Mouse (Mus musculus) MEL (cell line): ENCODE measurements at regions not wholly inside any gene's neighbourhood (a gene's known extent, or its start where the extent isn't known, plus 50 kb on each side); places are given as distances from the start of the nearest gene placed in this dataset.

Experiments used
- DNase-seq: peaks from one replicate; pipeline ENCODE4 v3.0.0; 2011; ENCODE audit warnings: low read depth, low spot score
- H3K27ac ChIP-seq: 2 replicates; pipeline ENCODE4 v1.5.1; 2012; ENCODE audit warnings: low read depth, mild to moderate bottlenecking, control low read depth, low read length, moderate library complexity; ENCODE audit not compliant: control insufficient read depth
- H3K27me3 ChIP-seq, 2 experiments: fragments of 150-350 bp in 1 of 2; sonication (generic) in 1 of 2; 2 replicates each; pipeline ENCODE4 v1.6.1; 2012; ENCODE audit warnings: low read length in 2 of 2, mild to moderate bottlenecking in 2 of 2, improper control_type of control experiment in 1 of 2, moderate library complexity in 1 of 2; ENCODE audit not compliant: insufficient read depth in 2 of 2, control insufficient read depth in 1 of 2
- H3K36me3 ChIP-seq, 2 experiments: 2 replicates each; pipeline ENCODE4 v1.6.1; 2012 to 2014; ENCODE audit warnings: low read length in 2 of 2, improper control_type of control experiment in 1 of 2, inconsistent platforms in 1 of 2, mild to moderate bottlenecking in 1 of 2; ENCODE audit not compliant: insufficient read depth in 2 of 2, control insufficient read depth in 1 of 2
- H3K4me1 ChIP-seq, 2 experiments: fragments of 150-350 bp in 1 of 2; sonication (generic) in 1 of 2; 2 replicates each; pipeline ENCODE4 v1.6.1; 2012; ENCODE audit warnings: low read length in 2 of 2, improper control_type of control experiment in 1 of 2, mild to moderate bottlenecking in 1 of 2; ENCODE audit not compliant: insufficient read depth in 2 of 2, control insufficient read depth in 1 of 2
- H3K4me3 ChIP-seq, 2 experiments: fragments of 150-350 bp in 1 of 2; sonication (generic) in 1 of 2; 2 replicates each; pipeline ENCODE4 v1.5.1; 2012; ENCODE audit warnings: low read depth in 2 of 2, low read length in 2 of 2, mild to moderate bottlenecking in 2 of 2, moderate library complexity in 2 of 2, control low read depth in 1 of 2, improper control_type of control experiment in 1 of 2; ENCODE audit not compliant: control insufficient read depth in 1 of 2, insufficient read depth in 1 of 2
- H3K79me2 ChIP-seq: 2 replicates; pipeline ENCODE4 v1.6.1; 2012; ENCODE audit warnings: mild to moderate bottlenecking, low read length, moderate library complexity; ENCODE audit not compliant: control insufficient read depth, poor library complexity, insufficient read depth
- H3K9ac ChIP-seq: 2 replicates; pipeline ENCODE4 v1.6.1; 2012; ENCODE audit warnings: low read depth, mild to moderate bottlenecking, control low read depth, low read length, moderate library complexity; ENCODE audit not compliant: control insufficient read depth, poor library complexity, severe bottlenecking
- H3K9me3 ChIP-seq: fragments of 150-350 bp; sonication (generic); replicated peaks from 2 replicates; pipeline ENCODE4 v1.6.1; 2012; ENCODE audit warnings: mild to moderate bottlenecking, low read length, improper control_type of control experiment, moderate library complexity; ENCODE audit not compliant: insufficient read depth
- CHD1 ChIP-seq: IDR thresholded peaks from 2 replicates; pipeline ENCODE4 v1.6.1; 2012; ENCODE audit warnings: low read depth, mild to moderate bottlenecking, inconsistent platforms, low read length, improper control_type of control experiment
- CTCF ChIP-seq, 3 experiments: IDR thresholded peaks in 2 of 3; conservative IDR thresholded peaks in 1 of 3; 2 replicates each; pipeline ENCODE4 v1.5.1; 2011 to 2012; ENCODE audit warnings: low read length in 3 of 3, low read depth in 2 of 3, mild to moderate bottlenecking in 2 of 3, improper control_type of control experiment in 1 of 3, inconsistent platforms in 1 of 3, mixed read lengths in 1 of 3, moderate library complexity in 1 of 3; ENCODE audit not compliant: control insufficient read depth in 1 of 3, insufficient read depth in 1 of 3, poor library complexity in 1 of 3, severe bottlenecking in 1 of 3
- E2F4 ChIP-seq: IDR thresholded peaks from 2 replicates; pipeline ENCODE4 v1.6.1; 2011; ENCODE audit warnings: low read depth, low read length, improper control_type of control experiment, borderline replicate concordance
- EP300 ChIP-seq, 2 experiments: IDR thresholded peaks; 2 replicates each; pipeline ENCODE4 v1.6.1; 2011; ENCODE audit warnings: improper control_type of control experiment in 2 of 2, low read length in 2 of 2, low read depth in 1 of 2, mild to moderate bottlenecking in 1 of 2
- ETS1 ChIP-seq: IDR thresholded peaks from 2 replicates; pipeline ENCODE4 v1.6.1; 2012; ENCODE audit warnings: low read depth, mild to moderate bottlenecking, inconsistent platforms, low read length, improper control_type of control experiment, moderate library complexity
- GATA1 ChIP-seq: IDR thresholded peaks from 2 replicates; pipeline ENCODE4 v1.6.1; 2011; ENCODE audit warnings: low read depth, low read length, improper control_type of control experiment
- HCFC1 ChIP-seq: IDR thresholded peaks from 2 replicates; pipeline ENCODE4 v1.6.1; 2012; ENCODE audit warnings: low read depth, mild to moderate bottlenecking, inconsistent platforms, low read length, improper control_type of control experiment, moderate library complexity
- JUND ChIP-seq: IDR thresholded peaks from 2 replicates; pipeline ENCODE4 v1.6.1; 2011; ENCODE audit warnings: low read depth, mild to moderate bottlenecking, improper control_type of control experiment, low read length
- MAFK ChIP-seq: IDR thresholded peaks from 2 replicates; pipeline ENCODE4 v1.6.1; 2011; ENCODE audit warnings: low read depth, mild to moderate bottlenecking, low read length, improper control_type of control experiment, borderline replicate concordance
- MAX ChIP-seq: IDR thresholded peaks from 2 replicates; pipeline ENCODE4 v1.6.1; 2011; ENCODE audit warnings: low read length, improper control_type of control experiment
- MAZ ChIP-seq: IDR thresholded peaks from 2 replicates; pipeline ENCODE4 v1.6.1; 2012; ENCODE audit warnings: low read depth, mild to moderate bottlenecking, inconsistent platforms, low read length, improper control_type of control experiment
- MEF2A ChIP-seq: IDR thresholded peaks from 2 replicates; pipeline ENCODE4 v1.6.1; 2014; ENCODE audit warnings: low read depth, mild to moderate bottlenecking, inconsistent platforms, low read length, improper control_type of control experiment; ENCODE audit not compliant: poor library complexity, insufficient replicate concordance, severe bottlenecking; ENCODE audit errors: extremely low read depth
- MXI1 ChIP-seq: IDR thresholded peaks from 2 replicates; pipeline ENCODE4 v1.6.1; 2011; ENCODE audit warnings: mild to moderate bottlenecking, low read depth, low read length, improper control_type of control experiment
- MYC ChIP-seq: IDR thresholded peaks from 2 replicates; pipeline ENCODE4 v1.6.1; 2011; ENCODE audit warnings: low read depth, mild to moderate bottlenecking, low read length, improper control_type of control experiment, moderate library complexity
- NELFE ChIP-seq: IDR thresholded peaks from 2 replicates; pipeline ENCODE4 v1.6.1; 2011; ENCODE audit warnings: low read depth, low read length, improper control_type of control experiment
- NRF1 ChIP-seq: IDR thresholded peaks from 2 replicates; pipeline ENCODE4 v1.6.1; 2014; ENCODE audit warnings: low read depth, mild to moderate bottlenecking, inconsistent platforms, low read length, improper control_type of control experiment, moderate library complexity; ENCODE audit not compliant: poor library complexity, insufficient read depth, severe bottlenecking
- POLR2A ChIP-seq, 2 experiments: IDR thresholded peaks; 2 replicates each; pipeline ENCODE4 v1.6.1; 2011 to 2012; ENCODE audit warnings: low read length in 2 of 2, mild to moderate bottlenecking in 2 of 2, control low read depth in 1 of 2, improper control_type of control experiment in 1 of 2, low read depth in 1 of 2, moderate library complexity in 1 of 2; ENCODE audit not compliant: control insufficient read depth in 1 of 2, insufficient read depth in 1 of 2, poor library complexity in 1 of 2
- POLR2AphosphoS2 ChIP-seq: IDR thresholded peaks from 2 replicates; pipeline ENCODE4 v1.6.1; 2011; ENCODE audit warnings: low read length, improper control_type of control experiment
- POLR2AphosphoS5 ChIP-seq: IDR thresholded peaks from 2 replicates; pipeline ENCODE4 v1.6.1; 2012; ENCODE audit warnings: low read depth, borderline replicate concordance, mild to moderate bottlenecking, inconsistent platforms, low read length, moderate library complexity, mixed read lengths
- RCOR1 ChIP-seq: IDR thresholded peaks from 2 replicates; pipeline ENCODE4 v1.6.1; 2012; ENCODE audit warnings: low read depth, mild to moderate bottlenecking, inconsistent platforms, low read length, improper control_type of control experiment
- SIN3A ChIP-seq: IDR thresholded peaks from 2 replicates; pipeline ENCODE4 v1.6.1; 2012; ENCODE audit warnings: low read length, improper control_type of control experiment, inconsistent platforms
- TAL1 ChIP-seq: IDR thresholded peaks from 2 replicates; pipeline ENCODE4 v1.6.1; 2012; ENCODE audit warnings: mild to moderate bottlenecking, inconsistent platforms, low read length, moderate library complexity, mixed read lengths
- TCF12 ChIP-seq: IDR thresholded peaks from 2 replicates; pipeline ENCODE4 v1.6.1; 2014; ENCODE audit warnings: low read depth, mild to moderate bottlenecking, inconsistent platforms, low read length, improper control_type of control experiment, moderate library complexity
- UBTF ChIP-seq: IDR thresholded peaks from 2 replicates; pipeline ENCODE4 v1.6.1; 2012; ENCODE audit warnings: low read depth, mild to moderate bottlenecking, inconsistent platforms, low read length, improper control_type of control experiment, moderate library complexity, borderline replicate concordance; ENCODE audit not compliant: insufficient read depth
- USF2 ChIP-seq, 2 experiments: IDR thresholded peaks; 2 replicates each; pipeline ENCODE4 v1.6.1; 2011 to 2012; ENCODE audit warnings: improper control_type of control experiment in 2 of 2, low read length in 2 of 2, borderline replicate concordance in 1 of 2, inconsistent platforms in 1 of 2, low read depth in 1 of 2, mild to moderate bottlenecking in 1 of 2; ENCODE audit not compliant: insufficient read depth in 1 of 2
- ZC3H11A ChIP-seq: IDR thresholded peaks from 2 replicates; pipeline ENCODE4 v1.6.1; 2012; ENCODE audit warnings: low read depth, mild to moderate bottlenecking, inconsistent platforms, low read length, improper control_type of control experiment
- ZKSCAN1 ChIP-seq: IDR thresholded peaks from 2 replicates; pipeline ENCODE4 v1.6.1; 2012; ENCODE audit warnings: low read depth, mild to moderate bottlenecking, inconsistent platforms, low read length, improper control_type of control experiment, moderate library complexity
- ZMIZ1 ChIP-seq: IDR thresholded peaks from 2 replicates; pipeline ENCODE4 v1.6.1; 2012; ENCODE audit warnings: low read depth, mild to moderate bottlenecking, inconsistent platforms, low read length, improper control_type of control experiment, moderate library complexity
- ZNF384 ChIP-seq: IDR thresholded peaks from 2 replicates; pipeline ENCODE4 v1.6.1; 2012; ENCODE audit warnings: low read depth, mild to moderate bottlenecking, inconsistent platforms, low read length, improper control_type of control experiment

GRCm38 (mm10) chr3:98991276-98991675 is 98.2 kb upstream of the Hao2 start:
- no peak for DNase-seq
- no peak for TF ChIP-seq ZNF384
- no peak for TF ChIP-seq NELFE
- TF ChIP-seq SIN3A, result no peak
- no peak for TF ChIP-seq CTCF (IDR thresholded peaks at IDR 0.05 in 2 of 3, conservative IDR thresholded peaks at IDR 0.05 in 1 of 3; ENCODE audit: control insufficient read depth in 1 of 3, insufficient read depth in 1 of 3, low read depth in 2 of 3, low read length in 3 of 3, poor library complexity in 1 of 3, severe bottlenecking in 1 of 3)
- TF ChIP-seq ZMIZ1, result no peak
- no peak for TF ChIP-seq E2F4
- no peak for TF ChIP-seq TCF12
- no peak for TF ChIP-seq MXI1
- no peak for TF ChIP-seq JUND
- no peak for TF ChIP-seq MYC
- TF ChIP-seq CHD1, result no peak
- no peak for TF ChIP-seq MEF2A
- no peak for TF ChIP-seq NRF1
- no peak for TF ChIP-seq UBTF
- no peak for TF ChIP-seq RCOR1
- TF ChIP-seq ZC3H11A, result no peak
- H3K27me3 ChIP-seq, result no peaks in the 10 kb centered on the region; a peak in 1 of 4 replicates
- H3K79me2 ChIP-seq, result no peaks in the 10 kb centered on the region
- no peak overlapping the region for H3K27ac ChIP-seq
- no peak overlapping the region for H3K4me3 ChIP-seq
- H3K9me3 ChIP-seq, result no peaks in the 10 kb centered on the region
- H3K4me1 ChIP-seq, result no peaks in the 10 kb centered on the region
- no peaks in the 10 kb centered on the region for H3K36me3 ChIP-seq
- no peak overlapping the region for H3K9ac ChIP-seq

GRCm38 (mm10) chr3:98994086-98994485 is 101.0 kb upstream of the Hao2 start:
- Histone ChIP-seq H3K27me3 (no peaks in the 10 kb centered on the region; a peak in 1 of 4 replicates), H3K79me2 (no peaks in the 10 kb centered on the region), H3K36me3 (no peaks in the 10 kb centered on the region), H3K9ac (no peak overlapping the region), H3K9me3 (no peaks in the 10 kb centered on the region), H3K4me3 (no peak overlapping the region), H3K27ac (no peak overlapping the region), H3K4me1 (no peaks in the 10 kb centered on the region)
- TF ChIP-seq ZMIZ1 (no peak), MAX (no peak), POLR2AphosphoS5 (no peak), HCFC1 (no peak), ZC3H11A (no peak), EP300 (IDR thresholded peaks at IDR 0.05; ENCODE audit: low read depth in 1 of 2, low read length in 2 of 2) (no peak), ETS1 (no peak), MAZ (no peak), USF2 (IDR thresholded peaks at IDR 0.05; ENCODE audit: borderline replicate concordance in 1 of 2, insufficient read depth in 1 of 2, low read depth in 1 of 2, low read length in 2 of 2) (no peak), MAFK (no peak), MYC (no peak), ZKSCAN1 (no peak), NELFE (no peak), CHD1 (no peak), TAL1 (no peak), POLR2A (IDR thresholded peaks at IDR 0.05; ENCODE audit: control insufficient read depth in 1 of 2, insufficient read depth in 1 of 2, low read depth in 1 of 2, low read length in 2 of 2, poor library complexity in 1 of 2) (no peak), GATA1 (no peak), POLR2AphosphoS2 (no peak)
- DNase-seq, result no peak
